11 mouse cellular contexts compared by ENCODE assay signal in genomic region chr3:85858140-85859135, GRCm38 (mm10). TPM values are rescaled to one million over a fixed set of nuclear protein-coding genes. Genes with fewer than 3 reads are reported as not detected.
DNase-seq lines count a peak whose midpoint lies in the region; ATAC-seq lines count a peak whose summit lies in the region.
"Had no signal": no experiment of that assay in that cellular context is flagged by ENCODE, and none has a peak within 500 bp of the region (broad histone marks: within the 10 kb centered on the region; RNA-seq: fewer than 3 reads in every experiment).

No protein-coding gene starts in this region.

- intact Hi-C loops in gastrocnemius, postnatal 14 days (cut with DNase I; ENCODE audit: low total_unique reads): no loop called here

- 64% methylated on average over 11 of the region's 11 CpGs for whole genome bisulfite sequencing in kidney, embryonic 14.5 days

- no peak overlapping the region for H3K4me3 ChIP-seq in kidney, embryonic 14.5 days (ENCODE audit: low read length)
- H3K4me3 ChIP-seq in megakaryocyte, embryonic 14.5 days (replicated peaks): peak overlapping the region; percentile 62

- H3K4me1 ChIP-seq in kidney, embryonic 14.5 days (ENCODE audit: control insufficient read depth, insufficient read depth, low read length): no peaks in the 10 kb centered on the region
- peaks cover 53% of the 10 kb centered on the region for H3K4me1 ChIP-seq in megakaryocyte, embryonic 14.5 days

- DNase-seq in kidney, adult 9 months: peak; percentile 40
- peak; percentile 40 for DNase-seq in gastrocnemius, postnatal 14 days
- no peak for DNase-seq in urinary bladder, postnatal 25 days (ENCODE audit: low spot score)
- no peak for DNase-seq in cerebellum, postnatal 36 days
- DNase-seq in spleen, postnatal 36 days (ENCODE audit: low spot score in 2 of 2): no peak
- DNase-seq: adrenal gland, adult 8-10 months; cerebellum, postnatal 10 days; thymus, postnatal 36 days had no signal

- H3K36me3 ChIP-seq in kidney, embryonic 14.5 days (ENCODE audit: control insufficient read depth, insufficient read depth, low read length): no peaks in the 10 kb centered on the region
- no peaks in the 10 kb centered on the region for H3K36me3 ChIP-seq in megakaryocyte, embryonic 14.5 days (replicated peaks; ENCODE audit: low read length)

- ATAC-seq in kidney, embryonic 14.5 days (ENCODE audit: low FRiP score, low TSS enrichment): no peak
- ATAC-seq in hematopoietic stem cell, adult 5-6 weeks (replicated peaks in 1 of 2; ENCODE audit: insufficient read depth in 1 of 2, low FRiP score in 2 of 2, low TSS enrichment in 1 of 2, low read depth in 1 of 2, poor library complexity in 2 of 2, severe bottlenecking in 2 of 2): peak; percentile 45 to 60; a peak in 2 of 4 replicates

- no peak overlapping the region for H3K4me2 ChIP-seq in kidney, embryonic 14.5 days (replicated peaks; ENCODE audit: low read depth, low read length)

- H3K9me3 ChIP-seq in kidney, embryonic 14.5 days (ENCODE audit: control insufficient read depth, low read length): no peaks in the 10 kb centered on the region
- 0 out of 2 replicates have a peak, but pooled peaks cover 2% of the 10 kb centered on the region for H3K9me3 ChIP-seq in megakaryocyte, embryonic 14.5 days

- H3K27ac ChIP-seq in kidney, embryonic 14.5 days (ENCODE audit: low read depth, low read length): no peak overlapping the region

- H3K27me3 ChIP-seq in kidney, embryonic 14.5 days (ENCODE audit: control insufficient read depth, insufficient read depth, low read length): no peaks in the 10 kb centered on the region
- peaks cover 30% of the 10 kb centered on the region for H3K27me3 ChIP-seq in megakaryocyte, embryonic 14.5 days (replicated peaks)

- H3K9ac ChIP-seq in kidney, embryonic 14.5 days (ENCODE audit: low read depth, low read length): no peak overlapping the region

RNA-seq across cellular contexts. Expression of gene Glt28d2, which starts 28.9 kb away (rescaled TPM):
- polyA plus RNA-seq in kidney, embryonic 14.5 days (2014; fragmentation: Nextera tagmentation; extraction: Ambion mirVana): 1.8 and 2.6 TPM in 2 replicates
- total RNA-seq in gastrocnemius, postnatal 14 days (2021): 1 to 10 TPM; 4.9 to 9.2 TPM
- total RNA-seq in hematopoietic stem cell, adult 5-6 weeks (2017): 0.10 TPM in 1 of 2 replicates, not detected in the other
- polyA plus RNA-seq in megakaryocyte, embryonic 14.5 days (2012; ENCODE audit: insufficient read depth, low replicate concordance): not detected in 2 replicates

RNA-seq across cellular contexts. Expression of gene Gm37240, which starts 28.9 kb away (rescaled TPM):
- 5.8 and 15.1 TPM in 2 replicates for polyA plus RNA-seq in kidney, embryonic 14.5 days (2014; fragmentation: Nextera tagmentation; extraction: Ambion mirVana)
- total RNA-seq in gastrocnemius, postnatal 14 days (2021): 10 to 100 TPM; 32.3 to 43.3 TPM
- total RNA-seq in hematopoietic stem cell, adult 5-6 weeks (2017): not detected in 2 replicates
- not detected in 2 replicates for polyA plus RNA-seq in megakaryocyte, embryonic 14.5 days (2012; ENCODE audit: insufficient read depth, low replicate concordance)

RNA-seq across cellular contexts. Expression of gene Fam160a1, which starts 41.3 kb away (rescaled TPM):
- polyA plus RNA-seq in kidney, embryonic 14.5 days (2014; fragmentation: Nextera tagmentation; extraction: Ambion mirVana): 3.0 and 5.9 TPM in 2 replicates
- total RNA-seq in gastrocnemius, postnatal 14 days (2021): 10 to 100 TPM; 46.9 to 59.1 TPM
- not detected in 2 replicates for total RNA-seq in hematopoietic stem cell, adult 5-6 weeks (2017)
- 0.12 and 0.51 TPM in 2 replicates for polyA plus RNA-seq in megakaryocyte, embryonic 14.5 days (2012; ENCODE audit: insufficient read depth, low replicate concordance)

Comparison
In these comparisons a context has a peak if more than half of its experiments do, and no peak if none do; other contexts are left out.
1. DNase-seq: peak in kidney, adult 9 months (single experiment) and gastrocnemius, postnatal 14 days (single experiment); none in urinary bladder, postnatal 25 days (single experiment), cerebellum, postnatal 36 days (0 of 2) and spleen, postnatal 36 days (0 of 2).
2. RNA of gene Gm37240, which starts 28.9 kb away (total RNA-seq): 32.3 to 43.3 TPM in gastrocnemius, postnatal 14 days; not detected in hematopoietic stem cell, adult 5-6 weeks; every median in the first group is over 10 times any median in the second.
3. RNA of gene Fam160a1, which starts 41.3 kb away (total RNA-seq): 46.9 to 59.1 TPM in gastrocnemius, postnatal 14 days; not detected in hematopoietic stem cell, adult 5-6 weeks; every median in the first group is over 10 times any median in the second.